Comparison of ENCODE assay signal across 8 mouse cellular contexts in the genomic region with DNA sequence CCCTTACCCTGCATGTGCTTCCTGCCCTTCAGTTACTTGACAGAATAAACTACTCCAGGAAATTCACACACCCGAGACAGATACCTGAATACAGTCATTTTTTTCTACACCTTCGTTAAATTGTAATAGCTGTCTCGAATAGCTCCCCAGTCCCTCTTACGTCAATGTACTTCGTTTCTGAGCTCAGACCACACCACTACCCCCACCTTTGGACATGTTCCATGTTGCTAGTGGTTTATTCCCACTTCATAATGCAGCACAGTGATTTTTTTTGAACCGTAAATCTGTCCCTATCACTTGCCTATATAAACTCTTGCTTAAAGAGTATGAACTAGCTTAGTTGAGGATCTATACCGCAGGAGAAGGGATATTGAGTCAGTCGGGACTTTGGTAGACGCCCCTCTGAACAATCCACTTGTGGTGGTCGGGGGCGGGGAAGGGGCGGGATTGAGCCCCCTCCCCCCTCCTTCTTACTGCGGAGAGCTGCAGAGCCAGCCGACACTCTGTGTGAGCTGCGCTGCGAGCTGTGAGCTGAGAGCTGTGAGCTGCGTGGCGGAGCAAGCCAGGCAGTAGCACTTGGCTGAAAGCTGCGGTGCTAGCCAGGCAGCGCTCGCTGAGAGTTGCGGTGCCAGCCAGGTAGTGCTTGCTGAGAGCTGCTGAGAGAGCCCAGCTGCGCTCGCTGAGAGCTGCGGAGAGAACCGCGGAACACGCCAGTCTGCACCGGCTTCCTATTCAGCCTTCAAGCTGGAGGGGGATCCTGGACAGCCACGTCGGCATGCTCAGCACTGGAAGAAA. TPM values are rescaled to one million over a fixed set of nuclear protein-coding genes. Genes with fewer than 3 reads are reported as not detected.
A peak's percentile ranks its signal among the peaks of the same experiment; 100 is the strongest.
DNase-seq lines count a peak whose midpoint lies in the region; ATAC-seq lines count a peak whose summit lies in the region.

A gene (plus strand): TSS at position 501 of the 795 bp plus-strand sequence.

- H3K36me3 ChIP-seq in megakaryocyte, embryonic 14.5 days (replicated peaks; ENCODE audit: low read length): no peaks in the 10 kb centered on the region
- H3K36me3 ChIP-seq in hindbrain, embryonic 13.5 days: peaks cover 6% of the 10 kb centered on the region
- H3K36me3 ChIP-seq in midbrain, embryonic 14.5 days (ENCODE audit: control insufficient read depth, insufficient read depth, low read length): 0 out of 2 replicates have a peak, but pooled peaks cover 3% of the 10 kb centered on the region

- peak within 1 kb of the TSS; percentile 83 for H3K27ac ChIP-seq in hindbrain, embryonic 13.5 days
- H3K27ac ChIP-seq in midbrain, embryonic 14.5 days (replicated peaks; ENCODE audit: low read depth, low read length): peak within 1 kb of the TSS; percentile 75

- H3K4me2 ChIP-seq in hindbrain, embryonic 13.5 days: peak within 1 kb of the TSS; percentile 61
- H3K4me2 ChIP-seq in midbrain, embryonic 14.5 days (ENCODE audit: low read length): peak within 1 kb of the TSS; percentile 61

- ATAC-seq in megakaryocyte, adult 5-6 weeks (ENCODE audit: poor library complexity, severe bottlenecking): no peak
- ATAC-seq in hindbrain, embryonic 13.5 days (ENCODE audit: low FRiP score): peak; percentile 95
- ATAC-seq in midbrain, embryonic 14.5 days (ENCODE audit: low FRiP score, low TSS enrichment): peak; percentile 92
- ATAC-seq in CD4-positive, CD25-positive, alpha-beta regulatory T cell, adult 4 months: no peak

- peaks cover 6% of the 10 kb centered on the region for H3K4me1 ChIP-seq in megakaryocyte, embryonic 14.5 days
- H3K4me1 ChIP-seq in hindbrain, embryonic 13.5 days (replicated peaks): peaks cover 29% of the 10 kb centered on the region
- H3K4me1 ChIP-seq in midbrain, embryonic 14.5 days (ENCODE audit: control insufficient read depth, insufficient read depth, low read length): 0 out of 2 replicates have a peak, but pooled peaks cover 5% of the 10 kb centered on the region

- H3K9ac ChIP-seq in hindbrain, embryonic 13.5 days: peak within 1 kb of the TSS; percentile 88
- H3K9ac ChIP-seq in midbrain, embryonic 14.5 days (replicated peaks; ENCODE audit: low read length): peak within 1 kb of the TSS; percentile 75

- H3K27me3 ChIP-seq in megakaryocyte, embryonic 14.5 days (replicated peaks): peaks cover 15% of the 10 kb centered on the region
- no peaks in the 10 kb centered on the region for H3K27me3 ChIP-seq in hindbrain, embryonic 13.5 days
- no peaks in the 10 kb centered on the region for H3K27me3 ChIP-seq in midbrain, embryonic 14.5 days (ENCODE audit: control insufficient read depth, insufficient read depth, low read length)

- peak; percentile 7 to 15 for DNase-seq in frontal cortex, postnatal 36 days (ENCODE audit: low spot score in 2 of 2)
- no peak for DNase-seq in frontal cortex, postnatal 10 days (ENCODE audit: low spot score in 2 of 2)
- peak; percentile 90 for DNase-seq in midbrain, embryonic 14.5 days
- no peak for DNase-seq in cerebellum, adult 8-10 months

- peak within 1 kb of the TSS; percentile 64 for H3K4me3 ChIP-seq in megakaryocyte, embryonic 14.5 days (replicated peaks)
- H3K4me3 ChIP-seq in hindbrain, embryonic 13.5 days: peak within 1 kb of the TSS; percentile 63
- peak within 1 kb of the TSS; percentile 56 for H3K4me3 ChIP-seq in midbrain, embryonic 14.5 days (replicated peaks; ENCODE audit: low read depth, low read length)

- WGBS in hindbrain, embryonic 13.5 days: 21% methylated on average over 31 of the region's 31 CpGs
- WGBS in midbrain, embryonic 14.5 days: 27% methylated on average over 31 of the region's 31 CpGs

- peaks cover 32% of the 10 kb centered on the region for H3K9me3 ChIP-seq in megakaryocyte, embryonic 14.5 days
- peaks cover 14% of the 10 kb centered on the region for H3K9me3 ChIP-seq in hindbrain, embryonic 13.5 days
- H3K9me3 ChIP-seq in midbrain, embryonic 14.5 days (ENCODE audit: control insufficient read depth, low read length): peaks cover 13% of the 10 kb centered on the region

RNA-seq across cellular contexts. Expression of the gene that starts here (rescaled TPM):
- polyA plus RNA-seq in megakaryocyte, embryonic 14.5 days (2012; ENCODE audit: insufficient read depth, low replicate concordance): not detected in 2 replicates
- not detected in 2 replicates for total RNA-seq in megakaryocyte, adult 5-6 weeks (2015)
- total RNA-seq in megakaryocyte, adult 5-6 weeks (2017): not detected in 2 replicates
- polyA plus RNA-seq in hindbrain, embryonic 13.5 days (2015; fragmentation: Nextera tagmentation; extraction: Ambion mirVana): 16.3 and 19.7 TPM in 2 replicates
- 16.2 and 16.3 TPM in 2 replicates for polyA plus RNA-seq in midbrain, embryonic 14.5 days (2014; fragmentation: Nextera tagmentation; extraction: Ambion mirVana)
- not detected for polyA plus RNA-seq in CD4-positive, CD25-positive, alpha-beta regulatory T cell, adult 4 months (2017; shearing (Covaris generic))

Comparison
In these comparisons a context has a peak if more than half of its experiments do, and no peak if none do; other contexts are left out.
1. RNA of the gene that starts here (polyA plus RNA-seq): 16.2 to 16.3 TPM in midbrain, embryonic 14.5 days and 16.3 to 19.7 TPM in hindbrain, embryonic 13.5 days; not detected in megakaryocyte, embryonic 14.5 days and not detected in CD4-positive, CD25-positive, alpha-beta regulatory T cell, adult 4 months; every median in the first group is over 10 times any median in the second.
2. DNase-seq: peak in frontal cortex, postnatal 36 days (2 of 2) and midbrain, embryonic 14.5 days (single experiment); none in frontal cortex, postnatal 10 days (0 of 2) and cerebellum, adult 8-10 months (single experiment).
3. ATAC-seq: peak in hindbrain, embryonic 13.5 days (single experiment) and midbrain, embryonic 14.5 days (single experiment); none in megakaryocyte, adult 5-6 weeks (single experiment) and CD4-positive, CD25-positive, alpha-beta regulatory T cell, adult 4 months (single experiment).
4. Peak in every context shown above with its lines, with median percentiles within 50 percentile points of each other: H3K4me3 ChIP-seq.